Mouse (Mus musculus) small intestine, adult 2 months (tissue): ENCODE measurements at regions not wholly inside any gene's neighbourhood (a gene's known extent, or its start where the extent isn't known, plus 50 kb on each side); places are given as distances from the start of the nearest gene placed in this dataset.

Experiments used
- H3K27ac ChIP-seq: fragments of 200-500 bp; 2 replicates; pipeline ENCODE4 v1.5.1; 2012; ENCODE audit warnings: low read depth, low read length, control low read depth, inconsistent platforms; ENCODE audit not compliant: insufficient read depth
- H3K27me3 ChIP-seq: fragments of 200-500 bp; 2 replicates; pipeline ENCODE4 v1.6.1; 2012; ENCODE audit warnings: mild to moderate bottlenecking, moderate library complexity, low read length, inconsistent platforms; ENCODE audit not compliant: control insufficient read depth, insufficient read depth
- H3K36me3 ChIP-seq: fragments of 200-500 bp; 2 replicates; pipeline ENCODE4 v1.6.1; 2012; ENCODE audit warnings: mild to moderate bottlenecking, low read length, control low read depth, inconsistent platforms; ENCODE audit not compliant: control insufficient read depth, insufficient read depth
- H3K4me1 ChIP-seq: fragments of 200-500 bp; 2 replicates; pipeline ENCODE4 v1.6.1; 2012; ENCODE audit warnings: low read length, inconsistent platforms, mixed read lengths; ENCODE audit not compliant: control insufficient read depth, insufficient read depth, insufficient read length
- H3K4me3 ChIP-seq: fragments of 200-500 bp; 2 replicates; pipeline ENCODE4 v1.5.1; 2012; ENCODE audit warnings: low read depth, mild to moderate bottlenecking, control low read depth, inconsistent platforms, low read length, moderate library complexity
- CTCF ChIP-seq: fragments of 200-500 bp; IDR thresholded peaks from 2 replicates; pipeline ENCODE4 v1.5.1; 2012; ENCODE audit warnings: low read depth, mild to moderate bottlenecking, control low read depth, inconsistent platforms, low read length, moderate library complexity, mixed read lengths; ENCODE audit not compliant: insufficient replicate concordance, insufficient read length; ENCODE audit errors: extremely low read depth
- POLR2A ChIP-seq: fragments of 200-500 bp; IDR thresholded peaks from 2 replicates; pipeline ENCODE4 v1.6.1; 2012; ENCODE audit warnings: low read depth, mild to moderate bottlenecking, control low read depth, inconsistent platforms, low read length, moderate library complexity
- WGBS: fragments of 180-500 bp; shearing (Covaris S2); methylation state at CpG from one replicate; pipeline ENCODE4 v1.1.7; 2018; 5-methylcytosine and 5-hydroxymethylcytosine counted together

DNA sequence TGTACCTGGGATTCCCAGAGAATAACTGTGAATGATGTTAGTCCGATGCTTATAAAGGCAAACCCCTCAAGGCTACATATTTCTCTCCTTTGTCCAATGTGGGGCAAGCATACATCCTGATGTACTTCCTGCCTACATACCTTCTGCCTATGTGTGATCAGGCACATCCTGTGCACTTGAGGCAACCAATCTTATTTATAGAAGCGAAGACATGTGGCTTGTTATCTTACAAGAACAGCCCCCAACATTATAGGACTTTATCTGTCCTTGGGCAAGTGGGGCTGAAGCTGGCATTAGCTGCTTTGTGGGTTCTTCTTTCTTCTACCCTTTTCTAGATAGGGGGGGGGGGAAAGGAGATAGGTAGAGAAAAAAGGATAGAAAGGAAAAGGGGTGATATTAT, 91.7 kb downstream of the 4930564D02Rik start:
- no peak for TF ChIP-seq POLR2A
- TF ChIP-seq CTCF, result no peak
- Histone ChIP-seq H3K27ac (no peak overlapping the region), H3K36me3 (no peaks in the 10 kb centered on the region), H3K4me3 (no peak overlapping the region), H3K27me3 (no peaks in the 10 kb centered on the region), H3K4me1 (no peaks in the 10 kb centered on the region)
- WGBS, result 82% methylated on average over 2 of the region's 2 CpGs

DNA sequence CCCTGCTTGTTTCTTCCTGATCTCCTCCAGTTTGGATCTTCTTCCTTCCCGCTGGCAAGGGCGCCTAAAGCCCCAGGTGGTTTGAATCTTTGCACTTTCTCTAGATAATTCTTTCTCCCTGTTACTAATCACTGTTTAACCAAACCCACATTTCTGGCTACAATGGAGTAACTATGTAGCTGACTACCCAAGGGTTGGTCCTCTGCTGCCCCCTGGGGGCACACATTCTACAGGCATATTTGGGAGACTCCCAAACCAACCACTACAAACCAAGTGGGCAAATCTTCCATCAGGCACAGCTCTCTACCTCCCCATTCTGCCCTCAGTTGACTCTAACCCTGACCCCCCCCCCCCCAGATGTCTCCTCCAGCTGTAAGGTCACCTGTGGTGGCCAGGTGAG, 98.7 kb downstream of the 4930564D02Rik start:
- Histone ChIP-seq H3K4me3 (no peak overlapping the region), H3K27me3 (no peaks in the 10 kb centered on the region), H3K27ac (no peak overlapping the region), H3K4me1 (no peaks in the 10 kb centered on the region), H3K36me3 (no peaks in the 10 kb centered on the region)
- TF ChIP-seq POLR2A (no peak), CTCF (peak; percentile 70; the same call in 1 of the 2 replicates)
- WGBS, result 35% methylated on average over 2 of the region's 2 CpGs

DNA sequence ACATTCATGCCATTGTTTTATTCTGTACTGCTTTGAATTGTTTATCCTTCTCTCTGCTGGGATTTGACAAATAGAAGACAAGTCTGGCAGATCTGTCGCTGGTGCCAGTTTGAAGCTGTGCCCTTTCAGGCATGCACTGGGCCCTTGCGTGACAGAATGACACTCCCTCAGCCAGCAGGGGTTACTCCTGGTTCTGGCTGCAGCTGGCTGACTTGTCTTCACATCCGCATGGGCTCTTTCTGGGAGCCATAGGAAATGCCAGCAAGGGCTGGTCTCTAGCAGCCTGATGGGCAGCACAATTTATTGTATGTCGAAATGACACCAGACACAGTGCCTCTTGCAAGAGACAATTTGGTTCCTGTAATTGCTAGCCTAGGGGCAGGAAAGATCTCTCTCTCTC, 102.5 kb downstream of the 4930564D02Rik start:
- H3K36me3 ChIP-seq, result no peaks in the 10 kb centered on the region
- H3K4me3 ChIP-seq, result no peak overlapping the region
- TF ChIP-seq CTCF (no peak), POLR2A (no peak)
- no peaks in the 10 kb centered on the region for H3K4me1 ChIP-seq
- H3K27me3 ChIP-seq, result no peaks in the 10 kb centered on the region
- WGBS, result 62% methylated on average over 4 of the region's 4 CpGs
- no peak overlapping the region for H3K27ac ChIP-seq

DNA sequence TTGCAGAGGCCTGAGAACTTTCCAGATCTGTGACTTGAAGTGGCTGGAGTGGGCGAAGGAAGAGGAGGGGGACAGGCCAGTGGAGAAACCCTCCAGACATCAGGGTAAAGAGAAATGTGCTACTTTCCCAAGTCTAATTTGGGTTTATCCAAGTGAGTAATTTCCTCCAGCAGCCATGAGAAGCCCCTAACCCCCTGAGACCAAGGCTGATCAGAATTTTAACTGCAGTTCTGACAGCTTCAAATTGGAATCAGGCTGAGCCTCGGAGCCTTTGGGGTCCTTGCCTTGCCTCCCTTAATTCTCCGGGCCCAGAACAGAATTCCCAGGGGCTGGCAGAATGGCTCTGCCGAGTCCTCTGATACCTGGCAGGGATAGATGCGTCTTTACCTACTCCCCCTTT, 104.9 kb downstream of the 4930564D02Rik start:
- TF ChIP-seq POLR2A (no peak), CTCF (no peak)
- Histone ChIP-seq H3K27me3 (no peaks in the 10 kb centered on the region), H3K27ac (no peak overlapping the region), H3K4me3 (no peak overlapping the region), H3K4me1 (no peaks in the 10 kb centered on the region), H3K36me3 (no peaks in the 10 kb centered on the region)
- 80% methylated on average over 5 of the region's 5 CpGs for WGBS

DNA sequence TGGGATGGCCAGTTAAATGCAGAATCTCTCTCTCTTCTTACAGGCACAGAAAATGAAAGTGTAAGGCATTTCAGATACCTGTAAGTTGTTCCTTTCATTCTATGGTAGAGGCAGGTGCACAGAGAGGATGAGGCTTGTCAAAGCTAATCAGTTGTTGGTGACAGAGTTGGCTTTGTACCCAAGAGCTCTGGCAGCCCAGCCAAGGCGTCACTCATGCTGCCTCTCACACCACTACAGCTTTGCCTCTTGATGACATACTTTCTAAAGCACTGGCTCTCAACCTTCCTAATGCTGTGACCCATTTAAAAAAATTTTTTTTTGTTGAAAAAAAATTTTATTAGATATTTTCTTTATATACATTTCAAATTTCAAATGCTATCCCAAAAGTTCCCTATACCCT, 105.4 kb downstream of the 4930564D02Rik start:
- H3K27ac ChIP-seq, result no peak overlapping the region
- H3K4me3 ChIP-seq, result no peak overlapping the region
- WGBS, result 62% methylated on average over 1 of the region's 1 CpGs
- no peaks in the 10 kb centered on the region for H3K36me3 ChIP-seq
- no peaks in the 10 kb centered on the region for H3K4me1 ChIP-seq
- H3K27me3 ChIP-seq, result no peaks in the 10 kb centered on the region
- TF ChIP-seq CTCF, result no peak
- TF ChIP-seq POLR2A, result no peak

DNA sequence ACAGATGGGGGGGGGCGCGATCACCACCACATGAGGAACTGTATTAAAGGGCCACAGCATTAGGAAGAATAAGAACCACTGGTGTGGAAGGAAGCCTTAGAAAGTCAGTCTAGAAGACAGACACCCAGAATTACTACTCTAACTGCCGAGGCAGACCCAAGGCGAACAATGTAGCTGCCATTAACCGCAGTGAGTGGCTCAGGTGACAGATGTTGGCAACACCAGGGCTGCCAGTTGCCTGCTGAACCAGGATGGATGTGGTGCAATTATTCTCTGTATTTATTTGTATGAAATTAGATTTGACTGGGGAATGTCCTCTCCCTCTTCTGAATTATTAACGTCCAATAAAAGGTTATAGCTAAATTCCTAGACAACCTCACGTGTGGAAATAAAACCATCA, 124.7 kb downstream of the 4930564D02Rik start:
- no peaks in the 10 kb centered on the region for H3K36me3 ChIP-seq
- no peaks in the 10 kb centered on the region for H3K4me1 ChIP-seq
- TF ChIP-seq POLR2A (no peak), CTCF (no peak)
- WGBS, result 83% methylated on average over 7 of the region's 7 CpGs
- H3K27me3 ChIP-seq, result no peaks in the 10 kb centered on the region
- H3K4me3 ChIP-seq, result no peak overlapping the region
- H3K27ac ChIP-seq, result no peak overlapping the region

DNA sequence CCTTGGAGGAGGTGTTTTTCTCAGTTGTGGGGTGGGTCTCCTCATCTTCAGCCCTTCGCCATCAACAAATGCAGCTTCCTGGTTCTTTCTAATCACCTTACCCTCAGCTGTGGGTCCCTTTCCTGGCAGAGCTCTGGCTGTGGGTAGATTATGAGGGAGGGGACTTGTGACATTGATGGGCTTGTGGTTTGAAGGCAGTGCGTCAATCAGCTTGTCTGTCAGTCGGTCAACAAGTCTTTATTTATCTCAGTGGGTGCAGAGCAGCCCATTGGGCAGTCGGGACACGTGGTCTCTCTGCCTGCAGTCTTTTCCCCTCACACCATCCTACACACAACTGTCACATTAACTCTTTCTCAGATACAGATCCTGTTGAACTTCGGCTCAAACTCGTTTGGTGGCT, 125.2 kb downstream of the 4930564D02Rik start:
- Histone ChIP-seq H3K27ac (no peak overlapping the region), H3K4me1 (no peaks in the 10 kb centered on the region), H3K36me3 (no peaks in the 10 kb centered on the region), H3K27me3 (no peaks in the 10 kb centered on the region), H3K4me3 (no peak overlapping the region)
- WGBS, result 28% methylated on average over 7 of the region's 7 CpGs
- no peak for TF ChIP-seq CTCF

DNA sequence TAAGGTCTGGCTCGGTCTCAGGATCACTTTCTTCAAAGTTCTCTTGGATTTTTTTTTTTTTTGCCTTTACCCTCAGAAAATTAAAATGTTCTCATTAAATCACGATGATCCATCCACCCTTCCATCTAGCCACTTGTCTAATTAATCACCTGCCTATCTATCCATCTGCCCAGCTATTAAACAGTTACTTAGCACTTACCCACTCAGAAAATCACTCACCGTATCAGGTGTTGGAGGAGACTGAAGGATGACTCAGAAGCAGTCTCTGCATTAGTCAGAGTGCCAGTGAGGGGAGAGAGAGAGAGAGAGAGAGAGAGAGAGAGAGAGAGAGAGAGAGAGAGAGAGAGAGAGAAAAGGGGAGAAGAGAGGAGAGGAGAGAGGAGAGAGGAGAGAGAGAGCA, 134.1 kb downstream of the 4930564D02Rik start:
- 78% methylated on average over 3 of the region's 3 CpGs for WGBS
- Histone ChIP-seq H3K4me1 (no peaks in the 10 kb centered on the region), H3K27me3 (no peaks in the 10 kb centered on the region), H3K36me3 (no peaks in the 10 kb centered on the region), H3K4me3 (no peak overlapping the region), H3K27ac (no peak overlapping the region)
- TF ChIP-seq CTCF, result no peak
- TF ChIP-seq POLR2A, result no peak
